Mouse (Mus musculus): Measurements from ENCODE around the gene Peli2. TPM values are rescaled to one million over a fixed set of nuclear protein-coding genes. Genes with fewer than 3 reads are reported as not detected.

The Peli2 gene
- polyA plus RNA-seq, 1 experiment = 8.8 TPM

GRCm38 (mm10) chr14:48210089-48210488, 89.5 kb downstream of the Peli2 start:
- TF ChIP-seq CTCF (IDR thresholded peaks at IDR 0.05; ENCODE audit: control insufficient read depth, insufficient read depth, low read length) (no peak), POLR2A (IDR thresholded peaks at IDR 0.05; ENCODE audit: borderline replicate concordance, control insufficient read depth, low read depth, low read length) (no peak)
- Histone ChIP-seq H3K4me3 (replicated peaks; ENCODE audit: control insufficient read depth, low read depth, low read length) (no peak overlapping the region), H3K4me1 (ENCODE audit: control insufficient read depth, insufficient read depth, low read length) (no peaks in the 10 kb centered on the region), H3K27ac (ENCODE audit: control insufficient read depth, insufficient read depth, low read depth, low read length, poor library complexity) (no peak overlapping the region)
- 88% methylated on average over 9 of the region's 9 CpGs for WGBS

GRCm38 (mm10) chr14:48211526-48211925, 90.9 kb downstream of the Peli2 start:
- TF ChIP-seq POLR2A (IDR thresholded peaks at IDR 0.05; ENCODE audit: borderline replicate concordance, control insufficient read depth, low read depth, low read length) (no peak), CTCF (IDR thresholded peaks at IDR 0.05; ENCODE audit: control insufficient read depth, insufficient read depth, low read length) (no peak)
- 85% methylated on average over 8 of the region's 8 CpGs for WGBS
- Histone ChIP-seq H3K27ac (ENCODE audit: control insufficient read depth, insufficient read depth, low read depth, low read length, poor library complexity) (no peak overlapping the region), H3K4me3 (replicated peaks; ENCODE audit: control insufficient read depth, low read depth, low read length) (no peak overlapping the region), H3K4me1 (ENCODE audit: control insufficient read depth, insufficient read depth, low read length) (no peaks in the 10 kb centered on the region)

- H3K27ac ChIP-seq (ENCODE audit: control insufficient read depth, insufficient read depth, low read depth, low read length, poor library complexity) = no peak overlapping the region
- no peak for TF ChIP-seq POLR2A (IDR thresholded peaks at IDR 0.05; ENCODE audit: borderline replicate concordance, control insufficient read depth, low read depth, low read length)
- no peak for TF ChIP-seq CTCF (IDR thresholded peaks at IDR 0.05; ENCODE audit: control insufficient read depth, insufficient read depth, low read length)
- H3K4me1 ChIP-seq (ENCODE audit: control insufficient read depth, insufficient read depth, low read length) = no peaks in the 10 kb centered on the region
- H3K4me3 ChIP-seq (replicated peaks; ENCODE audit: control insufficient read depth, low read depth, low read length) = no peak overlapping the region
- 91% methylated on average over 11 of the region's 11 CpGs for WGBS
Observed at GRCm38 (mm10) chr14:48212839-48213238, 92.2 kb downstream of the Peli2 start.

GRCm38 (mm10) chr14:48213593-48213992, 93.0 kb downstream of the Peli2 start:
- no peak for TF ChIP-seq POLR2A (IDR thresholded peaks at IDR 0.05; ENCODE audit: borderline replicate concordance, control insufficient read depth, low read depth, low read length)
- no peak for TF ChIP-seq CTCF (IDR thresholded peaks at IDR 0.05; ENCODE audit: control insufficient read depth, insufficient read depth, low read length)
- no peak overlapping the region for H3K27ac ChIP-seq (ENCODE audit: control insufficient read depth, insufficient read depth, low read depth, low read length, poor library complexity)
- no peaks in the 10 kb centered on the region for H3K4me1 ChIP-seq (ENCODE audit: control insufficient read depth, insufficient read depth, low read length)
- no peak overlapping the region for H3K4me3 ChIP-seq (replicated peaks; ENCODE audit: control insufficient read depth, low read depth, low read length)
- WGBS = 84% methylated on average over 15 of the region's 15 CpGs

GRCm38 (mm10) chr14:48222051-48222450, 101.4 kb downstream of the Peli2 start:
- TF ChIP-seq CTCF (IDR thresholded peaks at IDR 0.05; ENCODE audit: control insufficient read depth, insufficient read depth, low read length) (no peak), POLR2A (IDR thresholded peaks at IDR 0.05; ENCODE audit: borderline replicate concordance, control insufficient read depth, low read depth, low read length) (no peak)

GRCm38 (mm10) chr14:48222684-48223083, 102.1 kb downstream of the Peli2 start:
- Histone ChIP-seq H3K4me3 (replicated peaks; ENCODE audit: control insufficient read depth, low read depth, low read length) (no peak overlapping the region), H3K4me1 (ENCODE audit: control insufficient read depth, insufficient read depth, low read length) (no peaks in the 10 kb centered on the region), H3K27ac (ENCODE audit: control insufficient read depth, insufficient read depth, low read depth, low read length, poor library complexity) (no peak overlapping the region)
- 71% methylated on average over 9 of the region's 9 CpGs for WGBS
- TF ChIP-seq CTCF (IDR thresholded peaks at IDR 0.05; ENCODE audit: control insufficient read depth, insufficient read depth, low read length) (no peak), POLR2A (IDR thresholded peaks at IDR 0.05; ENCODE audit: borderline replicate concordance, control insufficient read depth, low read depth, low read length) (no peak)

More at GRCm38 (mm10) chr14:48222051-48222450, 101.4 kb downstream of the Peli2 start:
- Histone ChIP-seq H3K27ac (ENCODE audit: control insufficient read depth, insufficient read depth, low read depth, low read length, poor library complexity) (no peak overlapping the region), H3K4me1 (ENCODE audit: control insufficient read depth, insufficient read depth, low read length) (no peaks in the 10 kb centered on the region), H3K4me3 (replicated peaks; ENCODE audit: control insufficient read depth, low read depth, low read length) (no peak overlapping the region)
- WGBS = 63% methylated on average over 9 of the region's 9 CpGs

- TF ChIP-seq POLR2A (IDR thresholded peaks at IDR 0.05; ENCODE audit: borderline replicate concordance, control insufficient read depth, low read depth, low read length) = no peak
- TF ChIP-seq CTCF (IDR thresholded peaks at IDR 0.05; ENCODE audit: control insufficient read depth, insufficient read depth, low read length) = no peak
- H3K27ac ChIP-seq (ENCODE audit: control insufficient read depth, insufficient read depth, low read depth, low read length, poor library complexity) = no peak overlapping the region
- 89% methylated on average over 1 of the region's 1 CpGs for WGBS
- no peak overlapping the region for H3K4me3 ChIP-seq (replicated peaks; ENCODE audit: control insufficient read depth, low read depth, low read length)
- H3K4me1 ChIP-seq (ENCODE audit: control insufficient read depth, insufficient read depth, low read length) = no peaks in the 10 kb centered on the region
Observed at GRCm38 (mm10) chr14:48224203-48224602, 103.6 kb downstream of the Peli2 start.

- Histone ChIP-seq H3K4me1 (ENCODE audit: control insufficient read depth, insufficient read depth, low read length) (no peaks in the 10 kb centered on the region), H3K27ac (ENCODE audit: control insufficient read depth, insufficient read depth, low read depth, low read length, poor library complexity) (no peak overlapping the region), H3K4me3 (replicated peaks; ENCODE audit: control insufficient read depth, low read depth, low read length) (no peak overlapping the region)
- TF ChIP-seq POLR2A (IDR thresholded peaks at IDR 0.05; ENCODE audit: borderline replicate concordance, control insufficient read depth, low read depth, low read length) = no peak
- 77% methylated on average over 5 of the region's 5 CpGs for WGBS
Observed at GRCm38 (mm10) chr14:48224861-48225300, 104.3 kb downstream of the Peli2 start.

GRCm38 (mm10) chr14:48225810-48226446, 105.3 kb downstream of the Peli2 start:
- TF ChIP-seq CTCF (IDR thresholded peaks at IDR 0.05; ENCODE audit: control insufficient read depth, insufficient read depth, low read length) (no peak), POLR2A (IDR thresholded peaks at IDR 0.05; ENCODE audit: borderline replicate concordance, control insufficient read depth, low read depth, low read length) (no peak)
- WGBS = 61% methylated on average over 7 of the region's 7 CpGs
- no peak overlapping the region for H3K27ac ChIP-seq (ENCODE audit: control insufficient read depth, insufficient read depth, low read depth, low read length, poor library complexity)
- no peak overlapping the region for H3K4me3 ChIP-seq (replicated peaks; ENCODE audit: control insufficient read depth, low read depth, low read length)
- H3K4me1 ChIP-seq (ENCODE audit: control insufficient read depth, insufficient read depth, low read length) = no peaks in the 10 kb centered on the region

Measured in bone marrow, adult 2 months (tissue).